Mouse (Mus musculus): ENCODE measurements around the gene Dgkq. TPM values are rescaled to one million over a fixed set of nuclear protein-coding genes. Genes with fewer than 3 reads are reported as not detected.
A peak's percentile ranks its signal among the peaks of the same experiment; 100 is the strongest.

Gene Dgkq
- polyA plus RNA-seq, 1 experiment: 15.7 TPM

- Histone ChIP-seq H3K4me1 (ENCODE audit: control insufficient read depth, insufficient read depth, low read length) (peaks cover 5% of the 10 kb centered on the region; the same call in 1 of the 2 replicates), H3K27ac (ENCODE audit: insufficient read depth, low read depth, low read length) (no peak within 1 kb of the TSS), H3K4me3 (ENCODE audit: insufficient read depth, low read length) (peak within 1 kb of the TSS; percentile 50)
- TF ChIP-seq CTCF (IDR thresholded peaks at IDR 0.05; ENCODE audit: low read depth, low read length) (no peak; the same call in none of the 2 replicates), POLR2A (IDR thresholded peaks at IDR 0.05; ENCODE audit: borderline replicate concordance, low read depth, low read length) (no peak)
Measured at GRCm38 (mm10) chr5:108692271-108692670, 22.8 kb upstream of the Dgkq start, which contains the start of gene Fgfrl1. Gene Fgfrl1 (plus strand): TSS chr5:108692382.

- TF ChIP-seq CTCF (IDR thresholded peaks at IDR 0.05; ENCODE audit: low read depth, low read length) (no peak), POLR2A (IDR thresholded peaks at IDR 0.05; ENCODE audit: borderline replicate concordance, low read depth, low read length) (no peak)
- Histone ChIP-seq H3K27ac (ENCODE audit: insufficient read depth, low read depth, low read length) (no peak overlapping the region), H3K4me1 (ENCODE audit: control insufficient read depth, insufficient read depth, low read length) (peaks cover 5% of the 10 kb centered on the region; the same call in 1 of the 2 replicates), H3K4me3 (ENCODE audit: insufficient read depth, low read length) (no peak overlapping the region)
Measured at GRCm38 (mm10) chr5:108691152-108691551, 21.7 kb upstream of the Dgkq start.

DNA sequence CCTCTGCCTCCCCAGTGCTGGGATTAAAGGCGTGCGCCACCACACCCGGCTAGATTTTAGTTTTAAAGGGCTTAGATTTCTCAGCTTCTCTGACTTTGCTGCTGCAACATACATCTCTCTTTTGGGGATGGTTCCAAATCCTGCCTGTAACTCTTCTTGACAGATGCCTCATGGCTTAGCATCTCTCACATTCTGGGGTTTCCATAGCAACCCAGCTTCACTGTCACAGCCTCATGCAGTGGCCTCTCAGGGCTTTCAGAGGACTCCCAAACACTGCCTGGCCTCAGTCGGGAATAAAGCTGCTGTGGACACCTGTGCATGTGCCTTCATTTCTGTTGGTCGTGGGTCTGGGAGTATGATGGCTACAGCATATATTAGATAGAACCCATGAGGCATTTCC is 19.6 kb upstream of the Dgkq start:
- TF ChIP-seq CTCF (IDR thresholded peaks at IDR 0.05; ENCODE audit: low read depth, low read length) (no peak), POLR2A (IDR thresholded peaks at IDR 0.05; ENCODE audit: borderline replicate concordance, low read depth, low read length) (no peak)
- no peak overlapping the region for H3K27ac ChIP-seq (ENCODE audit: insufficient read depth, low read depth, low read length)
- peaks cover 5% of the 10 kb centered on the region; the same call in 1 of the 2 replicates for H3K4me1 ChIP-seq (ENCODE audit: control insufficient read depth, insufficient read depth, low read length)
- no peak overlapping the region for H3K4me3 ChIP-seq (ENCODE audit: insufficient read depth, low read length)

GRCm38 (mm10) chr5:108680871-108681270 is 11.4 kb upstream of the Dgkq start:
- TF ChIP-seq CTCF (IDR thresholded peaks at IDR 0.05; ENCODE audit: low read depth, low read length): no peak
- no peak for TF ChIP-seq POLR2A (IDR thresholded peaks at IDR 0.05; ENCODE audit: borderline replicate concordance, low read depth, low read length)

GRCm38 (mm10) chr5:108679909-108680308 is 10.4 kb upstream of the Dgkq start:
- H3K4me1 ChIP-seq (ENCODE audit: control insufficient read depth, insufficient read depth, low read length): no peaks in the 10 kb centered on the region
- peak; percentile 29; the same call in 1 of the 2 replicates for TF ChIP-seq CTCF (IDR thresholded peaks at IDR 0.05; ENCODE audit: low read depth, low read length)
- no peak for TF ChIP-seq POLR2A (IDR thresholded peaks at IDR 0.05; ENCODE audit: borderline replicate concordance, low read depth, low read length)
- H3K27ac ChIP-seq (ENCODE audit: insufficient read depth, low read depth, low read length): no peak overlapping the region
- H3K4me3 ChIP-seq (ENCODE audit: insufficient read depth, low read length): no peak overlapping the region

More at GRCm38 (mm10) chr5:108680871-108681270, 11.4 kb upstream of the Dgkq start:
- no peak overlapping the region for H3K4me3 ChIP-seq (ENCODE audit: insufficient read depth, low read length)
- H3K27ac ChIP-seq (ENCODE audit: insufficient read depth, low read depth, low read length): no peak overlapping the region
- no peaks in the 10 kb centered on the region for H3K4me1 ChIP-seq (ENCODE audit: control insufficient read depth, insufficient read depth, low read length)

- Histone ChIP-seq H3K27ac (ENCODE audit: insufficient read depth, low read depth, low read length) (no peak overlapping the region), H3K4me3 (ENCODE audit: insufficient read depth, low read length) (no peak overlapping the region), H3K4me1 (ENCODE audit: control insufficient read depth, insufficient read depth, low read length) (peaks cover 4% of the 10 kb centered on the region; the same call in 1 of the 2 replicates)
- TF ChIP-seq CTCF (IDR thresholded peaks at IDR 0.05; ENCODE audit: low read depth, low read length) (no peak), POLR2A (IDR thresholded peaks at IDR 0.05; ENCODE audit: borderline replicate concordance, low read depth, low read length) (no peak)
Measured at GRCm38 (mm10) chr5:108678296-108678854, 8.9 kb upstream of the Dgkq start.

GRCm38 (mm10) chr5:108677605-108678295 is 8.3 kb upstream of the Dgkq start:
- TF ChIP-seq POLR2A (IDR thresholded peaks at IDR 0.05; ENCODE audit: borderline replicate concordance, low read depth, low read length) (no peak), CTCF (IDR thresholded peaks at IDR 0.05; ENCODE audit: low read depth, low read length) (no peak)
- H3K27ac ChIP-seq (ENCODE audit: insufficient read depth, low read depth, low read length): no peak overlapping the region
- no peak overlapping the region for H3K4me3 ChIP-seq (ENCODE audit: insufficient read depth, low read length)
- H3K4me1 ChIP-seq (ENCODE audit: control insufficient read depth, insufficient read depth, low read length): peaks cover 5% of the 10 kb centered on the region; the same call in 1 of the 2 replicates

- Histone ChIP-seq H3K4me1 (ENCODE audit: control insufficient read depth, insufficient read depth, low read length) (peaks cover 5% of the 10 kb centered on the region; the same call in 1 of the 2 replicates), H3K4me3 (ENCODE audit: insufficient read depth, low read length) (no peak overlapping the region), H3K27ac (ENCODE audit: insufficient read depth, low read depth, low read length) (no peak overlapping the region)
- TF ChIP-seq CTCF (IDR thresholded peaks at IDR 0.05; ENCODE audit: low read depth, low read length): no peak
- no peak for TF ChIP-seq POLR2A (IDR thresholded peaks at IDR 0.05; ENCODE audit: borderline replicate concordance, low read depth, low read length)
Measured at GRCm38 (mm10) chr5:108676772-108677498, 7.5 kb upstream of the Dgkq start.

- H3K4me1 ChIP-seq (ENCODE audit: control insufficient read depth, insufficient read depth, low read length): peaks cover 8% of the 10 kb centered on the region
- no peak for TF ChIP-seq CTCF (IDR thresholded peaks at IDR 0.05; ENCODE audit: low read depth, low read length)
- TF ChIP-seq POLR2A (IDR thresholded peaks at IDR 0.05; ENCODE audit: borderline replicate concordance, low read depth, low read length): no peak
- no peak within 1 kb of the TSS for H3K4me3 ChIP-seq (ENCODE audit: insufficient read depth, low read length)
- no peak within 1 kb of the TSS for H3K27ac ChIP-seq (ENCODE audit: insufficient read depth, low read depth, low read length)
Measured at GRCm38 (mm10) chr5:108675251-108675816, 5.9 kb upstream of the Dgkq start, which contains the start of gene Slc26a1. Gene Slc26a1 (minus strand): TSS chr5:108675569.

All from bone marrow macrophage, adult 2 months (primary cell).